Mouse (Mus musculus) cortical plate, adult 2 months (tissue): ENCODE results near the gene Qdpr.

ENCODE experiments used
- CTCF ChIP-seq: fragments of 200-500 bp; IDR thresholded peaks from 2 replicates; pipeline ENCODE4 v1.5.1; 2011; ENCODE audit warnings: mild to moderate bottlenecking, control low read depth, low read length; ENCODE audit not compliant: insufficient read depth; ENCODE audit errors: extremely low read depth
- POLR2A ChIP-seq: fragments of 200-500 bp; IDR thresholded peaks from 2 replicates; pipeline ENCODE4 v1.6.1; 2011; ENCODE audit warnings: mild to moderate bottlenecking, low read length, control low read depth; ENCODE audit not compliant: insufficient read depth; ENCODE audit errors: extremely low read depth

DNA sequence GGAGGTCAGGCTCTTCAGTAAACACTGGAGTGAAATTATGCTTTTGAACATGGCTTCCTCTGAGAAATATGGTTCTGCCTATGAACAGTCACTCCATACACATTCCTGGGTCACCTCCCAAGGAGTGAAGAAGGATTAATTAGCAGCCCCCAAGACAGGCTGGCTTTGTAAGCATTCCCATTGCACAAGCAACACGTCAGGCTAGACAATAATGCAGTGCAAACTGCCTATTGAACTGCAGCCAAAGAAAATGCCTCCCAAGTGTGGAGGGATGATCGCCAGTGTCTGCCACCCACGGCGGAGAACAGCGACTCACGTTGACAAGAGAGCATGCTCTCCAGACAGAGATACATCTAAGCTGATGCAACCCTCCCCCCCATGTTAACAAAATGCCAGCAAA lies 26.3 kb upstream of the Qdpr start:
- TF ChIP-seq CTCF (no peak), POLR2A (no peak)
